Mouse (Mus musculus) kidney, postnatal 0 days (tissue): ENCODE measurements around the gene Mymx. TPM values are rescaled to one million over a fixed set of nuclear protein-coding genes. Genes with fewer than 3 reads are reported as not detected.

ENCODE experiments used
- ATAC-seq: fragments of 200-750 bp; cut with Nextera tagmentation; replicated peaks from 2 replicates; pipeline ENCODE4 v1.8.0; 2017; ENCODE audit warnings: low read depth, moderate number of reproducible peaks, moderate TSS enrichment, moderate library complexity; ENCODE audit not compliant: low FRiP score
- DNase-seq: peaks from one replicate; pipeline ENCODE4 v3.0.0-alpha.2; 2016; ENCODE audit warnings: low spot score
- H3K27ac ChIP-seq: fragments of 300-500 bp; sonication (generic); 2 replicates; pipeline ENCODE4 v1.5.1; 2014; ENCODE audit warnings: mild to moderate bottlenecking
- H3K27me3 ChIP-seq: fragments of 300-500 bp; sonication (generic); 2 replicates; pipeline ENCODE4 v1.6.1; 2014; ENCODE audit warnings: low read length, mixed read lengths; ENCODE audit not compliant: insufficient read depth
- H3K36me3 ChIP-seq: fragments of 300-500 bp; sonication (generic); 2 replicates; pipeline ENCODE4 v1.6.1; 2014; ENCODE audit warnings: low read length, mixed read lengths; ENCODE audit not compliant: insufficient read depth
- H3K4me1 ChIP-seq: fragments of 300-500 bp; sonication (generic); replicated peaks from 2 replicates; pipeline ENCODE4 v1.6.1; 2014; ENCODE audit warnings: antibody characterized with exemption, low read length, mixed read lengths; ENCODE audit not compliant: insufficient read depth
- H3K4me2 ChIP-seq: fragments of 300-500 bp; sonication (generic); 2 replicates; pipeline ENCODE4 v1.6.1; 2014; ENCODE audit warnings: mild to moderate bottlenecking, low read length, moderate library complexity, mixed read lengths
- H3K4me3 ChIP-seq: fragments of 300-500 bp; sonication (generic); replicated peaks from 2 replicates; pipeline ENCODE4 v1.5.1; 2014; ENCODE audit warnings: low read depth, low read length
- H3K9ac ChIP-seq: fragments of 300-500 bp; sonication (generic); 2 replicates; pipeline ENCODE4 v1.6.1; 2014; ENCODE audit warnings: low read depth, low read length
- H3K9me3 ChIP-seq: fragments of 300-500 bp; sonication (generic); replicated peaks from 2 replicates; pipeline ENCODE4 v1.6.1; 2016; ENCODE audit warnings: low read length, inconsistent platforms, mixed read lengths
- CTCF ChIP-seq: IDR thresholded peaks from 2 replicates; pipeline ENCODE4 v1.5.1; 2016; ENCODE audit warnings: antibody characterized with exemption, low read depth, mild to moderate bottlenecking, moderate library complexity
- WGBS: fragments of 180-500 bp; shearing (Covaris S2); extraction: QIAGEN DNeasy Blood & Tissue Kit; methylation state at CpG from one replicate; pipeline ENCODE4 v1.1.7; 2014; 5-methylcytosine and 5-hydroxymethylcytosine counted together
- polyA plus RNA-seq: library from polyadenylated mRNA; unstranded; fragments of >200 nt; fragmentation: Nextera tagmentation; extraction: Ambion mirVana; gene quantifications from 2 replicates; pipeline ENCODE4 v1.2.1, GENCODE M21; 2015

The Mymx gene
- polyA plus RNA-seq, 1 experiment from 2014 or later = 18.4 TPM

DNA sequence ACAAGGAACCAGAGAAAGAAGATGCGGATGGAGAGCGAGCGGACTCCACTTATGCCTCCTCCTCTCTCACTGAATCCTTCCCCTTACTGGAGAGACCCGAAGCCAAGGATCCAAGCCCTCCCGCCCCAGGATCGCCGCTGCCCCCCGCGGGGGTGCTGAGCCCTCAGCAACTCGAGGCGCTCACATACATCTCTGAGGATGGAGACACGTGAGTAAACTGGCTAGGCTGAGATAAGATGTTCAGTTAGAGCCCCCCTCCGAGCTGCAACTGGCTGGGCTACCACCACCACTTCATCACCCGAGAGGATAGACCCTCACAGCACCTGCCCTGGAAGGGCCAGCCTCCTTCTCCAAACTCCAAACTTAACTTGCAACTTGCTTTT lies 45.8 kb downstream of the Mymx start:
- Histone ChIP-seq H3K4me1 (peaks cover 4% of the 10 kb centered on the region; the same call in 1 of the 2 replicates), H3K36me3 (0 out of 2 replicates have a peak, but pooled peaks cover 3% of the 10 kb centered on the region), H3K4me3 (peak overlapping the region; percentile 57), H3K9ac (peak overlapping the region; percentile 66), H3K9me3 (no peaks in the 10 kb centered on the region), H3K27ac (no peak overlapping the region), H3K27me3 (no peaks in the 10 kb centered on the region), H3K4me2 (peak overlapping the region; percentile 92)
- WGBS = 4% methylated on average over 14 of the region's 14 CpGs
- TF ChIP-seq CTCF = no peak
- DNase-seq = no peak
- no peak for ATAC-seq

DNA sequence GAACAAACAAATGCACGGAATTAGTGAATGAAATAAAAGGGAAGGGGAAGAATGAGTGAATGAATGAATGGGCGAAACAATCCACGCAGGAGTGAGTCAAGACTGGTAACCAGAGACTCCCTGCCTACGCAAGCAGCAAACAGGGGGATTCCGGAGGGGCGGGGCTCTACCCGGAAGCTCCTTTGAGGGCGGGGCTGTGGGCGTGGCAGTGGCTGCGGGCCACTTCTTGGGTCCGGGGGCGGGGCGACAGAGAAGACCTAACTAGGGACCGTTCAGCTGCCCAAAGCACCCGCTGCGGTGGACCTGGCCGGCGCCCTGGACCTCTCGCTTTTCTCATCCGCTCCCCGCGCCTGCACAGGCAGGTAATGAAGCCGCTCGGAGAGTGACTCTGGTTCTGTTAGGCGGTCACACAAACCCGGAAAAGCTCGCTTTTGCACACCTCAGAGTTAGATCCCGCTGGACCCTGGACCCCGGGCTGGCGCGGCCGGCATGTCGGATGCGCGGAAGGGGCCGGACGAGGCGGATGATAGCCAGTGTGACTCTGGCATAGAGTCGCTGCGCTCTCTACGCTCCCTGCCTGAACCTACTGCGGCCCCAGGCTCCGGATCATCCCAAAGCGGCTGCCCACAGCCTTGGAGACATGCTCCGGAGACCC lies 46.3 kb downstream of the Mymx start, which contains the start of gene Nfkbie:
Gene Nfkbie, plus strand, starts transcription at position 252 of the 655 bp plus-strand sequence.
- peaks cover 4% of the 10 kb centered on the region; the same call in 1 of the 2 replicates for H3K4me1 ChIP-seq
- no peaks in the 10 kb centered on the region for H3K9me3 ChIP-seq
- H3K4me3 ChIP-seq = peak within 1 kb of the TSS; percentile 57
- 0% methylated on average over 45 of the region's 45 CpGs for WGBS
- no peak; the same call in 1 of the 2 replicates for TF ChIP-seq CTCF
- H3K9ac ChIP-seq = peak within 1 kb of the TSS; percentile 66
- peak; percentile 77 for ATAC-seq
- peak within 1 kb of the TSS; percentile 92 for H3K4me2 ChIP-seq
- DNase-seq = peak; percentile 96
- H3K27me3 ChIP-seq = no peaks in the 10 kb centered on the region
- H3K27ac ChIP-seq = no peak within 1 kb of the TSS
- H3K36me3 ChIP-seq = 0 out of 2 replicates have a peak, but pooled peaks cover 3% of the 10 kb centered on the region

DNA sequence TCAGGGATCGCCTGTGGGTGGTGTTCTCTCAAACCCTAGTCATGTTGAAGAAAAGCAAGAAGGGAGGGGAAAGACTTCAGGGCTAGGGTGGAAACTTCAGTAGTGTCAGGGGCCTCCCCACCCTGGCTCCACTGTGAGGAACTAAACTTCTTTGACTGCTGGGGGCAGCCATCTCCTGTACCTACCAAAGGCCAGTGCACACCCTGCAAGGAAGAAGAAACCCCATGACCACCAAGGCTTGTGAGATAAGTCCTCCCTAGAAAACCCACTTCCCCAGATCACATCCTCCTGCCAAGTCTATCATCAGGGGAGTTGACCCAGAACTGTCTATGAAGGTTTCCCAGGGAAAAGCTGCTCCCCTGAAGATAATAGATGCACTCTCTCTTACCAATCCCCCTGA lies 47.5 kb downstream of the Mymx start:
- no peak for TF ChIP-seq CTCF
- no peak for DNase-seq
- no peak for ATAC-seq
- Histone ChIP-seq H3K27ac (no peak overlapping the region), H3K4me1 (peaks cover 4% of the 10 kb centered on the region; the same call in 1 of the 2 replicates), H3K9me3 (no peaks in the 10 kb centered on the region), H3K36me3 (no peaks in the 10 kb centered on the region), H3K4me3 (no peak overlapping the region), H3K9ac (no peak overlapping the region), H3K27me3 (no peaks in the 10 kb centered on the region), H3K4me2 (no peak overlapping the region)
- 44% methylated on average over 1 of the region's 1 CpGs for WGBS

DNA sequence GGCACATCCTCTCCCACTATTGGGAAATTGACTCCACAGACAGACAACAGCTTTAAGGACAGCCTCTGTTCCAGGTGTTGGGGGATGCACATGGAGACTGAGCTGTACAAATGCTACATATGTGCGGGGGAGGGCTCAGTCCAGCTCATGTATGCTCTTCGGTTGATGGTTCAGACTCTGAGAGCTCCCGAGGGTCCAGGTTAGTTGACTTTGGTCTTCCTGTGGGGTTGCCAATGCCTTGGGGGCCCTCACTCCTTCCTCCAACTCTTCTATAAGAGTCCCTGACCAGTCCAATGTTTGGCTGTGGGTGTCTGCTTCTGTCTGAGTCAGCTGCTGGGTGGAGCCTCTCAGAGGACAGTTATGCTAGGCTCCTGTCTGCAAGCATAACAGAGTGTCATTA lies 48.8 kb downstream of the Mymx start:
- H3K4me3 ChIP-seq = no peak overlapping the region
- 76% methylated on average over 3 of the region's 3 CpGs for WGBS
- ATAC-seq = no peak
- H3K9me3 ChIP-seq = no peaks in the 10 kb centered on the region
- no peaks in the 10 kb centered on the region for H3K27me3 ChIP-seq
- H3K27ac ChIP-seq = no peak overlapping the region
- no peak overlapping the region for H3K9ac ChIP-seq
- no peaks in the 10 kb centered on the region for H3K36me3 ChIP-seq
- no peak for DNase-seq
- H3K4me1 ChIP-seq = peaks cover 12% of the 10 kb centered on the region
- TF ChIP-seq CTCF = no peak
- H3K4me2 ChIP-seq = no peak overlapping the region

DNA sequence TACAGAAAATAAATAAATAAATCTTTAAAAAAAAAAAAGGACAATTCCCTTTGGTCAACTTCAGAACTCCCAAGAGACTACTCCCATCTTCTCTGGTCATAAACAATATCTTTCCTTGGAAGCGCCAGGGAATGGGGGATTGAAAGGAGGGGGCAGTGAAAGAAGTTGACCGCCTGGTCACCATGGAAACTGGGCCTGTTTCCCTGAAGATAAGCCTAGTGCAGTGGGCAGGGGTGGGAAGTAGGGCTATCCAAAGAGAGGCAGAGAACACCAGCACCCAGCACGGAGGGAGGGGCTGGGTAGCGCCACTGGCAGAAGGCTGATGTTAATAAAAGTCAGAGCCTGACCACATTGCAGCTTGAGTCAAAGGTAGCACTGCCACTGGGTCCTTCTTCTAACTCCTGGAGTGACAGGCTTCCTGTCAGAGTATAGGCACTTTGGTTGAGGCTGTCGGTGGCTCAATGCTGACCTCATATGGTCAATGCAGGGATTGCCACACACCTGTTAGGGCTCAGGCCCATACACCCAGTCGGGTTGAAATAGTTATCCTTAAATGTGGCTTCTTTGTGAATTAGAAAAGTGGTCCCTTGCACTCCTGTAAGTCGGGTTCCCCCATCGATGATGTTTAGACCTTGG lies 50.0 kb downstream of the Mymx start:
- peaks cover 12% of the 10 kb centered on the region for H3K4me1 ChIP-seq
- peak; percentile 89 for TF ChIP-seq CTCF
- 7% methylated on average over 8 of the region's 8 CpGs for WGBS
- no peaks in the 10 kb centered on the region for H3K36me3 ChIP-seq
- H3K9ac ChIP-seq = no peak overlapping the region
- H3K9me3 ChIP-seq = no peaks in the 10 kb centered on the region
- H3K4me2 ChIP-seq = no peak overlapping the region
- peaks cover 2% of the 10 kb centered on the region for H3K27me3 ChIP-seq
- no peak; the same call in 1 of the 2 replicates for ATAC-seq
- H3K4me3 ChIP-seq = no peak overlapping the region
- no peak overlapping the region for H3K27ac ChIP-seq
- DNase-seq = peak; percentile 76

DNA sequence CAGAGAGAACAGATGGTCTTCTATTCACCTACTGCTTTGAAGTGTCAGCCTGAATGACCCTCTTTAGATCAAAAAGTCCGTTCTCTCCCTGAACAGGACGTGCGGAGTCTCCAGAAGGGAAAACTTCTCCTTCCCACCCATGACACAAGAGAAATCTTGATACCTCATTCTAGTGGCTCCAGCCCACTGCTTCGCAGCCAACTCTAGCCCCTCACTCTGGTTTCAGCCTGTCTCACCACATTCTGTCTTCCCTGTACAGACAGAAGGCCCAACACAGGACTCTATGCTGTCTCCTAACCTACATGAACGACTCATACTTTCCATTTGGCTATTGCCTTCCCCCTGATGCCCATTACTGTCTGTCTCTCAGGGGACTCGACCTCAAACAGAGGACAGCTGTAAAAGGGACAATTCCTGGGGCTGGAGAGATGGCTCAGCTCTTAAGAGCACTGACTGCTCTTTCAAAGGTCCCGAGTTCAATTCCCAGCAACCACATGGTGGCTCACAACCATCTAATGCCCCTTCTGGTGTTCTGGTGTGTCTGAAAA lies 50.6 kb downstream of the Mymx start:
- H3K27me3 ChIP-seq = peaks cover 8% of the 10 kb centered on the region
- H3K4me1 ChIP-seq = peaks cover 12% of the 10 kb centered on the region
- WGBS = 38% methylated on average over 7 of the region's 7 CpGs
- no peak for ATAC-seq
- no peak overlapping the region for H3K4me3 ChIP-seq
- TF ChIP-seq CTCF = no peak
- H3K9me3 ChIP-seq = no peaks in the 10 kb centered on the region
- H3K9ac ChIP-seq = no peak overlapping the region
- no peaks in the 10 kb centered on the region for H3K36me3 ChIP-seq
- H3K4me2 ChIP-seq = no peak overlapping the region
- DNase-seq = no peak
- no peak overlapping the region for H3K27ac ChIP-seq

Other genes starting within 250 kb of the Mymx start
- 47.4 and 48.7 TPM in 2 replicates for gene Cdc5l, start 168.4 kb downstream of the Mymx start, polyA plus RNA-seq
- gene Spats1, start 126.7 kb downstream of the Mymx start, polyA plus RNA-seq = 0.17 and 0.39 TPM in 2 replicates
- gene Aars2, start 95.3 kb downstream of the Mymx start, polyA plus RNA-seq = 11.5 and 13.8 TPM in 2 replicates
- gene Tcte1, start 78.7 kb downstream of the Mymx start, polyA plus RNA-seq = 0.07 and 0.15 TPM in 2 replicates
- gene Tmem151b, start 52.4 kb downstream of the Mymx start, polyA plus RNA-seq = 1.5 and 1.8 TPM in 2 replicates
- gene Nfkbie, start 46.4 kb downstream of the Mymx start, polyA plus RNA-seq = 4.8 and 5.1 TPM in 2 replicates
- 131 and 138 TPM in 2 replicates for gene Slc35b2, start 38.2 kb downstream of the Mymx start, polyA plus RNA-seq
- gene Hsp90ab1, start 28.8 kb downstream of the Mymx start, polyA plus RNA-seq = 1,330 and 1,432 TPM in 2 replicates
- 93.6 and 101 TPM in 2 replicates for gene Slc29a1, start 2.5 kb downstream of the Mymx start, polyA plus RNA-seq
- gene Capn11, start 57.2 kb upstream of the Mymx start, polyA plus RNA-seq = 0.17 TPM in 1 of 2 replicates, not detected in the other
- gene Mrpl14, start 84.2 kb upstream of the Mymx start, polyA plus RNA-seq = 148 and 160 TPM in 2 replicates
- 29.6 and 32.7 TPM in 2 replicates for gene Tmem63b, start 84.8 kb upstream of the Mymx start, polyA plus RNA-seq
- gene 1600014C23Rik, start 131.7 kb upstream of the Mymx start, polyA plus RNA-seq = 0.66 TPM in 1 of 2 replicates, not detected in the other